Mouse (Mus musculus) layer of hippocampus, adult 9-10 months (tissue): ENCODE results near the gene Rbm20.
"Not testable (repeated sequence)": the region's sequence is repeated elsewhere in the genome, so short reads cannot be mapped to it uniquely, and the experiment has no call there.

Experiments used
- DNase-seq: peaks from one replicate; pipeline ENCODE4 v3.0.0; 2022; ENCODE audit warnings: low spot score

Gene Rbm20

DNA sequence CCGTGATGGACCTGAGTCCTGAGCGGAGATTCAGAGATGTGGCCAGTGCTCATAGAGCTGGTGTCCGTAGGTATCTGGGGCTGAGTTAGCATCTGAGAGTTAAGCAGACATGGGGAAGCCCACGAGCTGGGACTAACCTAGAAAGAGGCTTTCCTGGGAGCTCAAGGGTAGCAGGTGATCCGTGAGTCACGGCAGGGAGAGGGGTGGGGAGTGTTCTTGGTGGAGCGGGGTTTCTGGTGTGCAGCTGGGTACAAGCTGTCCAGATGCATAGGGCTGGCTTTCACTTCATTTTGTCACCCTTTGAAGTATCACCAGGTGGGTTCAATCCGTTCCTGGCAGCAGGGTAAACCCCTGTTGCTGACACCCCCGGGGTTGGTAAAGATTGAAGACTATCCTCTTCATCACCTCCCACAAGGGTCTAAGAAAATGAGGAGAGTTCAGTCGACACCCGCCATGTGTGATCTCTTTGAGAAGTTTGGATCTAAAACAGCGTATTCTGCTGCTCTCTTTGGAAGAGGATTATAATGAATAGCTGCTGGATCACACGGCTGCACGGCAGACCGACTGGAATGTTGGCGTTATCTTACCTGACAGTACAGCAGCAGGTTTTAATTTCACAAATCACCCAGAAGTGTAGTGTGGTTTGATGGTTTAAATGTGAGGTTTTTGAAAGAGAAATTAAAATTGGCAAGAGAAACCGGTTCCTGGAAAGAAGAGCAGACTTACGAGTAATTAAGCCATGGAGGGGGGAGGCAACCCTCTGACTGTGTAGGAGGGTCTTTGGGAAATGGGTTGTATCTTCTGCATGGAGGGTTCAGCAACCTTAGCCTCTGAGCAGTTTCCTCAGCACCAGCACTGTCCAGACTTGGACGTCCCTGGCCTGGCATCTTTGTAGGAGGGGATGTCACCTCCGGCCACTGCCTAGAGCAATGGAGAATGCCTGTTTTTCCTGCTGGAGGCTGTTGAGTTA lies 114.9 kb downstream of the Rbm20 start:
- no peak for DNase-seq

DNA sequence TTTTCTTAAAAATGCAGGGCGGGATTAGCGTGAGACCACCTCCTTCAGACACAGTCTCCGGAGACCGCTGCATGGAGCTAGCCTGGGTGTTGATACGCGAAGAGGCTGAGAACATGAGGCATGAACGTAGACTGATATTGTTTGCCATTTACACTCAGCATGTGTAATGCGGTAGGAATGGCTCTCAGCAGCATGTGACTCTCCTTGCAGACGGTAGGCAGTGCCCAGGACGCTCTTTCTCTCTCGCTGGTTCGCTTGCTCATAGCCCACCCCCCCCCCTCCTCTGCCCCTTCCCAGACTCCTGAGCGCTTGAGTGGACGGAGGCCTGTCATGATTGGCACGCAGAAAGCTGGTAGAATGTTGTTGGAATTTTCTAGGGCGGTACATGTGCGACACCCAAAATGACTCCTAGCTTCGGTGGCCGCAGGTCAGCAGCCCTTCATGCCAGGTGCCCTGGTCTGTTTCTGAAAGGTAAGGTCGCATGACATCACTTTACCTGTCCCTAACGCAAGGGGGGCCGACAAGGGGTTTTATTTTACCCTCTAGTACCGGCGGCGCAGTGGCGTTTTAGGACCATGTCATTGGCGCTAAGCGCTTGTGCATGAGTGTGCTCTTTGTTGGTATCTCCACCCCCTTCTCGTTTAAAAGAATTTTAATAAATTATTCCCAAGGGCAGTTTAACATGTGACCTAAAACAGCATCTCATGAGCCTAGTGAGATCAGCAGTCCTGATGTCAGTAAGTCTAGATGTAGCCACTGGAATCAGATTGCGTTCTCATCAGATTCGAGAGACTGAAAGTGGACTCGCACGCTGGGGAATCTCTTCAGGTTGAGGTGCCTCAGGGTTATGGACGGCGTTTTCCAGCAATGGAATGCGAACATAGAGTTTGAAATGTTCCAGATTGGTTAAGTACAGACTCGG lies 116.1 kb downstream of the Rbm20 start:
- DNase-seq = no peak

DNA sequence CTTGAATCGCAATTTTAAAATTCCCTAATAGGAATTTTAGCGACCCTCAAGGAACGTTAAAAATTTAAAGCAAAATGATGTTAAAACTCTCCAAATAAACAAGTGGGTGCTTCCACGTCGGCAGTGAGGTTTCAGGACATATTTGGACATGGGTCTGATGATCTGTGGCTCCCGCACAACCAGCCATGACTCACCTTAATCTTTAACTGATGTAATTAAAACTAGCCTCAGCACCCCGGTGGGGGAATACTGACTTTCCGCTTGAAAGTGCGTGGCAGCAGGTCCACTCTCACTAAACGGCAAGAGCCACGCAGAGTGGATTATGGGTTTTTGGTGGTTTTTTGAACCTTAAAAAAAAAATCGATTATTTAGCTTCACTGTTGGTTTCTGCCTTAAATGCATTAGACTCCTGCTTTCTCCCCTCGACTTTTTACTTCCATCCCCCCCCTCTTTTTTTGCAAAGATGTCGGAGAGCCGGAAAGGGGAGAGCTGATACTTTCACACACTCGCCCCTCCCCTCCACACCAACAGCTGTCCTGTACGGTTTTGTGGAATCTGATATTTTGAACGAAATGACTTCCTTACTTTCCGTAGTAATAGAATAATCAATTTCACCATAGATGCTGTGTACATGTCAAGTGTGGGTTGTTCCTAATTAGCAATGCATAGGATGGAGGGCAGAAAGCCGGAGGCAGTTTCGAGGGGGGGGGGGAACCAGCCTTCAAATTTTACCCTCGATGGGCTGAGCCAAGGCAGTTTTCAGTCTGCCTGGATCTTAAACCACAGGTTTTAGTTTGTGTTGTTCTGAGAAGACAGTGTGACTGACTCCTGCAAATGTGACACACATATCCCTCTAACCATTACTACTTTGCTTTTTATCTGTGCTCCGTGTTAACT lies 117.1 kb downstream of the Rbm20 start:
- no peak for DNase-seq

DNA sequence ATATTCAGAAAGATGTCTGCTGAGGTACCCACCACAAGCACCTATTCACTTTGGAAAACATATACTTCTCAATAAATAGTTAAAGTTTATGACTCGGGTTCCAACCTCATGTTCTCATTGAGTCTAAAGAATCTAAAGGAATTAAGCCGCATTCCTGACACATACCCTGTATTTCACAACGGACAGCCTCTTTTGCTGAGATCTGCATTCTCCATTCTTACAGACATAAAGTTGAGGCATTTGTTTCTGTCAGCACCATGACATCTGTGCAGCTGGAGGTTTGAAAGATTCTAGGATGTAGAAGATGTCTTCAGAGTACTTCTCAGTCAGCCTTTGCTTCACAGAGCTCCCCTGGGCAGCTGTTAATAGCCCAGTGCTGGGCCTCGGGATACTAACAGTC lies 117.9 kb downstream of the Rbm20 start:
- DNase-seq = no peak

DNA sequence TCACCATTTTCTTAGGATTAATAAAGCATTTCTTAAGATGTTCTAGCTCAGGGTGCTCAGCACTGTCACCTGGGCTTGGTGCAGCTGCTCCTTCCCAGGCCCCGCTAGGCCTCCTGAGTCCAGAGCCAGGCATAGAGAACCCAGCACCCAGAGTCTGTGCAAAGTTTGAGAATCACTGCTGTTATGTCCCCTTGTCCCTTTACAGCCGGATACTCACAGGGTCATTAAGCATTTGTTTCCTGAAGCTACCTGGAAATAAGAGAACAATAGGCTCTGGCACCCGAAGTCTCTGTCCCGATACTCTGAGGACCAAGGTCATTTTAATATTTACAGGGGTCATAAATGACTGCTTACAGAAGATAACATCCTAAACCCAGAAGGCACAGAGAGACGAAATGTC lies 118.9 kb downstream of the Rbm20 start:
- DNase-seq = no peak

DNA sequence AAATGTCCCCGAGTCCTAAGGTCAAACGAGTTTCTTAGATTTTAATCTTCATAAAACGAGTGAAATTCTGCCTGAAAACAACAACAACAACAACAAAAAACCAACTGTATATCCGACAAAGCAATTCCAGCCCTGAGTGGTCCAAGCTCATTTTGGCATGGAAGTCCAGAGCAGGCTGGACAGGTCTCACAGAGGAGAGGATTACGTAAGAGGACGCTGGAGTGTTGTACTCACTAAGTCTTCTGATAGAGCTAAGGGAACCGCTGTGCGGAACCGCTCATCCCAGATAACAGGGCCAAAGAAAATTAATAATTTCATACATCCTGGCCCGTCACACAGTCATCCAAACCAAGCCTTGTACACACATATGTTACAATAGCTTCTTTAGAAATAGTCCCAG lies 120.7 kb downstream of the Rbm20 start:
- DNase-seq = no peak

DNA sequence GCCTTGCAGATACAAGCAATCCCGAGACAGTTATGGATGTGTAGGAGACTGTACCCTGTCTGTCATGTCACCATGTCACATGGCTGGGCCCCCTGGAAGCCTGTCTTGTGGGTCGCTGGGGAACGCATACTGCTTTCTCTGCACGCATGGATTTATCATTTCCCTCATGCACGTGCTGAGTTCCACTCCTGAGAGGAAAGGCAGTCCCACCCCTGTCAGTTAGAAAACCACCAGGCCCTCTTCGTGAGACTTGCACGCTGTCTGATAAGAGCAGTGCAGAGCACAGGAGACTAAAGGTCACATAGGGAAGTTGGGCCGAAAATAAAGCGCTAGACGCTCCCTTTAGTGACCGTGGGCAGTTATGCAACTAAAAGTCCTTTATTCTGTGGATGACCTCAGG lies 122.8 kb downstream of the Rbm20 start:
- DNase-seq = no peak

DNA sequence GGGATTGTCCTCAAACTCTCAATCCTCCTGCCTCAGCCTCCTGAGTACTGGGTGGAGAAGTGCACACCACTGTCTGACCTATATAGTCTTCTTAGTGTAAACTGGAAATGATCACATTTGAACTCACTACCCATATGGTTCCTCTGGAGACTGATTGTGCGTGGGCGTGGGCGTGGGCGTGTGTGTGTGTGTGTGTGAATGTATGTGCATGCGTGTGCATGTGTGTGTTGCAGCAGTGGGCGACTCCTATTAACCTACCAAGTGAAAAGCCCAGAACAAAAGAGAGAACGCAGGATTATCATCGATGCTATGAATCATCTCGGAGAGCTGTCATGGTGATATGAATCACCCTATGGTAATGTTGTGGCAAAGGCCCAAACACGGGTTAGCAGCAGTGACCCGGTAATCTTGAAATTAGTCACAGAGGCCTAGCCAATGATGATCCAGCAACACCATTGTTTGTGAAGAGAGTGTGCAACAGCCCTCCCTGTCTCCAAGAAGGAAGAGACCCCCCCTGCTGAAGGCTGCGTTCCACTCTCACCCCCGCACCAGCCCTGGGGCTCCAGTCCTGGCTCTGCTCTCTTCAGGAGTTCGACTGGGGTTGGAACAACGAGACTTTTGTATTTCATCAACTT lies 123.4 kb downstream of the Rbm20 start:
- DNase-seq = no peak

DNA sequence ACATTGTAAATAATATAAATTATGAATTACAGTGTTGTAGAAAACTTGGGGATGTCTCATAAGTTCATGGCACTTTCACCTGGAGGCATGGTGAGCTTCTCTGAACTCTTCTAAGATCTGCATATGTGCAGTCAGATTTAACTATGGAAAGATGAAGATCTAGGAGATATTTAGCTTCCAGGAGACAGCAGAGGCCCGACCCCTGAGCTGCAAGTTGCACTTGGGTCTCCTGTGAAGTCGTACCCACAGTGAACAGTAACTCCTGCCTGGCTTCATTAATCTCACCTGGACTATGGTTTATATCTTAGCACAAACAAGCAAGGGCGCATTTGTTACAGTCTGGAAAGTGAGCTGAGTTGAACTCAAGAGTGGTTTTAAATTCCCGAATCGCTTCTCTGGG lies 124.3 kb downstream of the Rbm20 start:
- DNase-seq = no peak

DNA sequence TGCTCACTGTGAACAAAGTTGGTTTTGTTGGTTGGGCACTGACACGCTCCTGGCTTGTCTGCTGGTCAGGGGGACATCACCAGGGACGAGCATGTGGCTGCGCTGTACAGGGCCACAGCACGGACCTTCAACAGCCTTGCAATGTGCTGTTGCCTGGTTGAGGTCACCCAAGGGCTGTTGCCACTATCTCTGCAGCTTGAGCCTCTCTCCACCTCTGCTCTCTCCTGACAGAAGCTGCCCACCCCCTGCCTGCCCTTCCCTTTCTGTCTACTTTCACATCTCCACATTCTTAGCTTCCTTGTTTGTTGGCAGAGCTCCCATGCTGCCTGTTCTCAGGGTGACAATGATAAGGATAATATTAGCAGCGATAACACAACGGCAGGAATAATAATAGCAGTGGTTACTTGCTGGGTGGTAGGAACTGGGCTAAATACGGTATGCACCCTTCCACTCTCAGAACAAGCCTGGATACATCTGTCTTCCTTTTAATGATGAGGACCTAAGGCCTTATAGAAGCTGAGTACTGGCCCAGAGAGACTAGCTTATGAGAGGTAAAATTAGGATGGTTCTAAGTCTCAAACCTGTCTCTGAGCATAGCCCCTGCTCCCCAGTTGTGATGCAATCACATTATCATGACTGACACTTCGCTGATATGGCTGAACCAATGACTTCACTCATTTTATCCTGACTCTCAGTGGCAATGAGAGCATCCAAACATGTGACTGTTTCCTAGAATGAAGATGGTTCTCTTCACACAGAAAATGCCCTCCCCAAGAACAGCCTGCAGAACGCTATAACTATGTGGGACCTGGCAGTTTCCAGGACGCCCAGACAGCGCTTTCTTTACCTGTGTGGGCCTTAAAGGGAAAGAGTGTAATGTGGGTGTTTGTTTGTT lies 124.9 kb downstream of the Rbm20 start:
- no peak for DNase-seq

DNA sequence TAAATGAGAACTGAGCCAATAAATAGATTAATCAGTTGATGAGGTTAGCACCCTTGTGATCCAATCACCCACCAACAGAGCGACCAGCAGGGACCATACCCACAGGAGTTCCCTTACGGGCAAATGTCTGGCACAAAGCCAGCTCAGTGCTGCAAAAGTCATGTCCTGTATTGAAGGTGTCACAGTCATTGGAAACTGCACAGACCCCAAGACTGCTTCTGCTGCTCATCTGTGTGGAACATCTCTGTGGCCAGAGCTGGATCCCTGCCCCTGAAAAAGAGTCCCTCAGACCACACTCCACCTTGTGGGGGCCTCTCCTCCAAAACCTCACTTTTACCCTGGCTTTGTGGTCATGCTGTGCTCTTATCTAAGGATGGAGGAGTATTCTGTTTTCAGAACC lies 126.8 kb downstream of the Rbm20 start:
- DNase-seq = no peak

DNA sequence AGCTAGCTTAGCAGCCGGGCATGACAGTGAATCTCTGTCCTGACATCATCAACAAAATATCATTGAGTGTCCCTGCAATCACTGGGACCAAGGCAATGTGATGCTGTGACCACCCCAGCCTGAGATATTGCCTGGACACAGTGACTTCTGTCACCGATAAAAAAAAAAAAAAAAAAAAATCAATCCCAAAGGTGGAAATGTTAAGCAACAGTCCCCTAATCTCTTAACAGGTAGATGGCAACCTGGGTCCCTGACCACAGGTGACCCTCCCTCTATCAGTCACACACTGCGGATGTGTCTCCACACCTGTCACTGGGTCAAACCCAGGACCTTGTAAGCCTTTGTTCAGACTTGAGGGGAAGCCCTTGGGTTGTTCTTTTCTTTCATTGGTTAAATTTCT lies 128.0 kb downstream of the Rbm20 start:
- DNase-seq = no peak

DNA sequence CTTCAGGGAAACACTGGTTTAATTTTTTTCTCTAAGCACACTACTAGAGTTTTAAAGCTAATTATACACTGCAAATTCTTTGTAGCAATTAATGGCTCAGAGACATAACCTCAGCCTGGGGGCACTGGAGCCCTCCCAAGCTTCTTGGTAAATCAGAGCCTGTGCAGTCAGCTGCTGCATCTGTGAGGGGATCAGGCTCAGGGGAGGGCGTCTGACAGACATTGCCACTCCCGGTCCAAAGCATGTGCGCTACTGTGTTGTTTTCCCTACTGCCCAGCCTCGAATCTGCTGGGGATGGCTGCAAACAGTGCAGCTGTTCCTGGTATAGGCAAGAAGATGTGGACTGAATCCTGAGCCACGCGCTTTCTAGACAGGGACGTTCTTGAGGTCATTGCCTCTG lies 129.0 kb downstream of the Rbm20 start:
- DNase-seq = no peak

DNA sequence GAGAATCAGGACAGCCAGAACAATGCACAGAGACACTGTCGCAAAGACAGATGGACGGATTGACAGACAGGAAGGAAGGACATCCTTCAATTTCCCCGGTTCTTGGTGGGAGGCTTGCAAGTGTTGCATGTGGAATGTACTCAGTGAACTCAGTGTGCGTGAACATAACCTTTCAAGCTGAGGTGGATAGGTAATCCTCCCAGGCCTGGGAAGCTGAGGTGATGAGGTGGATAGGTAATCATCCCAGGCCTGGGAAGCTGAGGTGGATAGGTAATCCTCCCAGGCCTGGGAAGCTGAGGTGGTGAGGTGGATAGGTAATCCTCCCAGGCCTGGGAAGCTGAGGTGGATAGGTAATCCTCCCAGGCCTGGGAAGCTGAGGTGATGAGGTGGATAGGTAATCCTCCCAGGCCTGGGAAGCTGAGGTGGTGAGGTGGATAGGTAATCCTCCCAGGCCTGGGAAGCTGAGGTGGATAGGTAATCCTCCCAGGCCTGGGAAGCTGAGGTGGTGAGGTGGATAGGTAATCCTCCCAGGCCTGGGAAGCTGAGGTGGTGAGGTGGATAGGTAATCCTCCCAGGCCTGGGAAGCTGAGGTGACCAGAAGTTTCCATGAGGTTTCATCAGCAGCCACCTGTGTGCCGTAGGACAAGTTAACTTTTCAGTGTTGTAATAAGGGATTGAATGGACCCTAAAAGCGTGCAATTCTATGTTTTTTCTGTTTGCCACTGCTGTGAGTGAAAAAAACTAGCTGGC lies 129.6 kb downstream of the Rbm20 start:
- DNase-seq = not testable (repeated sequence)

DNA sequence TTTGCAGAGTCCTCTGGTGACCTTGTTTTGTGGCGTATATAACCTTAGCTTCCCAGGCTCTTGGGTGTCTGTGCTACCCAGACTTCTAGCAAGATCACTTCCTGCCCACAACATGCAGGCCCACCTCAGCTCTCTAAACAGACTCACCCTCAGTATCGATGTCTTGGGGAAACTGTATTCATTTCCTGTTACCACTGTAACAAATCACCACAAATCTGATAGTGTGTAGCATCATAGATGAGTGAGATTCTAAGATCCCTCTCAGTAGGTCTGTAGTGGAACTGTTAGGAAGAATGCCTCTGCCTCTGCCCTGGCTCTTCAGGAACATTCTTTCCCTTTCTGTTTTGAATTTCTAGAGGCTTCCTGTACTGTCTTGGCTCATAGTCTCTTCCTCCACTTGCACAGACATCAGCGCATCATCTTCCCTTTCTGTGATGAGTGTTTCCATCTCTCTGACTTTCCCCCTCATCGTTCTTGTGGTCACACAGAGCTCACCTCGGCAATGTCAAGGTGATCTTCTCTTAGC lies 130.2 kb downstream of the Rbm20 start:
- DNase-seq = no peak

DNA sequence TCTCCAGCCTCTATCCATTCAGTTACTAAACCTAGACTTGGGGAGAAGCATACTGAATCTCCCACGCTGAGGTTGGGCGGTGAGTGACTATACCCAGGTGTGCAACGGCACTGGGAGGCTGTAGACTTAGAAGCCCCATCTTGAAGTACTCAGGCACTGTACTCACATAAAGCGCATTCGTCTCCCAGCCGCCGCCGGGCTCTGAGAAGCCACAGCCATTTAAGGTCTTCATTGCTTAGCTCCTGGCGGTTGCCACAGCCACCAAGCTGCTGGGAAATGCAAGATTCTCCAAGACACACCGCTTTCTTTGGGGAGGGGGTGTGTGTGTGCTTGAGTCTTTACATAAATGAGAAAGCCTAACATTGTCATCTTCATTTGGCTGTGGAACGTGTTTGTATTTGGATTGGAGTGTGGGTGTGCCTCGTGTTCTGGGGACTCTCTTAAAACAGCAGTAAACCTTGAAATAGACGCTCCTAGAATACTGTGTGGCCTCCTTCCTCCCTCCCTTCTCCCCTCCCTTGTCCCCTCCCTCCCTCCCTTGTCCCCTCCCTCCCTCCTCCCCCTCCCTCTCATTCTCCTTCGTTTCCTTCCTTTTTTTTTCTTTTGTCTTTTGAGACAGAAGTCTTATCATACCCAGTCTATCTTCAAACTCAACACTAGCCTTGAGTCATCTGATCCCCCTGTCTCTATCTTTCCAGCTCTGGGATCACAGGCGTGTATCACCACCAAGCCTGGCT lies 131.1 kb downstream of the Rbm20 start:
- no peak for DNase-seq

DNA sequence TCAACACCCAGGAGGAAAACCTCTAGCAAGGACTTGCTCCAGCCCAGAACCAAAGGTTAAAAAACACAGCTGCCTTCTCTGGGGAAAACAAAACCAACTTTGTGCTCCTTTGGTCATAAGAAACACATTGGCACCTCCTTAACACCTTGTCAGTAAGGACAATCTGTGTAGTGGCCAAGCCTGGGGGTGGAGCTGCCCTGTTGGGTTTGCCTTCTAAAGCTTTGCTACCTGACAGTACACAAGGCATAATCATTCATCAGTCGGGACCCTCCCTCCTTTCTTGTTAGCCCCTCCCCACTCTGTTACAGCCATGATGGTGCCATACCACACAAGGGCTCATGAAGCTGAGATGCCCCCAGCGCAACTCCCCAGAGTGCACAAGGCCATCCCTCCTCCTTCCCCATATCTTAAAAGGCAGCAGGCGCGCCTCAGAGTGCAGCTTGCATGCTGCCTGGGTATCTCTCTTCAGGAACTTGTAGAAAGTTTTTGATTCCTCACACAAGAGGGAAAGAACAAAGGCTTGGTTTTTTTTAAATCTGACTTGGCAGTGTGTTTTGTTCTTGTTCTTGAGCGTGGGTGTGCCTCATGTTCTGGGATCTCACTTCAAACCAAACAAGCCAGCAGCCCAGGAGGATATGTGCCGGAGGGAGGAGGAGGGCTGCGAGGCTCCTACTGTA lies 132.2 kb downstream of the Rbm20 start:
- DNase-seq = no peak

DNA sequence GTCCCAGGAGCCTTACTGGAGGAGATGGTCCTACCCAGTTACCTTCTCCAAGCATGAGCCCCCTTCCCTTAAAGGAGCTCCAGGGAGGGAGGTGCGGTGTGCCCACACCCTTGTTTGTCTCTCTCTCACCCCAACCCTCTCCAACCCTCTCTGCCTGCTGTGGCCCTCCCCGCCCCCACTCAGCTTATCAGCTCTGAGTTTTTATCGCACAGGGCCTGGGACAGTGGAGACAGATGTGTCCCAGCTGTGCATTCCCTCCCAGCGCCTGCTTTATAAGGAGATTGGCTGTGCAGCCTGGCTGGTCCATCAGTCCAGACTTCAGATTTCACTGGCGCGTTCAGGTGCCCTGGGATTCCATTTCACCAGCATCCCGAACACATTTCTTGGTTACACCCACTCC lies 132.9 kb downstream of the Rbm20 start:
- DNase-seq = no peak
